Mouse (Mus musculus) layer of hippocampus, adult 8-10 months (tissue): ENCODE data around the gene Map6. TPM values are rescaled to one million over a fixed set of nuclear protein-coding genes. Genes with fewer than 3 reads are reported as not detected.
"Not testable (repeated sequence)": the region's sequence is repeated elsewhere in the genome, so short reads cannot be mapped to it uniquely, and the experiment has no call there.

ENCODE experiments used
- DNase-seq, 2 experiments: peaks; one replicate each; pipeline ENCODE4 v3.0.0; 2022; ENCODE audit warnings: low spot score in 2 of 2
- total RNA-seq, 4 experiments: library from RNA; stranded (reverse); gene quantifications; 2 replicates each; pipeline ENCODE4 v1.2.4; 2022

Map6 gene
- total RNA-seq, 4 experiments from 2014 or later: 101 to 108 (median 106) TPM

GRCm38 (mm10) chr7:99355731-99356131, 88.5 kb downstream of the Map6 start:
- peak; percentile 54 to 56 for DNase-seq

DNA sequence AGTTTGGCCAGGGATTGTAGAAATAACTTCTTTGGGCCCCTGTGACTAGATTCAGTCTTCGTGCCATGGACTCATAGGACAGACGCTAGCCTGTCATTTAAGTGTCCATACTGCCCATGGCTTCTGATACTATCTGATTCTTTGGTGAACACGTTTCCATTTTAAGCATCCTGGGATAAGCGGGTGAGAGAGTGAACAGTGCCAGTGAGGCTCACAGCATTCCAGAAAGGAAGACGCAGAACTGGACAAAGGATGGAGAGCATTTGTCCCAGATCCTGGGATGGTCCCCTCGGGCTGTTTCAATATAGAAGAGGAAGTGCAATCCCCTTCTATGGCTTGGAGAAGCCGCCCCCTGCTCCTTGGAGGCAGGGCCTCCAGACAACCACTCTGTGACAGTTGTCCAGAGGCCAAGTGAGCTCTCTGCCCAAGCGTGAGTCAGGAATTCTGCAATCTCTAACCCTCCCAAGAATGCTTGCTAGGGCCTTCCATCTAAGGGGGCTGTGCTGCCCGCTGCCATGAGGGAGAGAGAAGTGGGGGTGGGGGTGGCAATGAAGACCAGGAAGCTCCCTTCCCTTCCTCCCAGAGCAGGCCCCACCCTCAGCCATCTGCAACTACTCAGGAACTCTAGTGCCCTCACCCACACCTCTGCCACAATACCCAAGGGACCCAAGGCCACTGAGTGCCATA, 89.1 kb downstream of the Map6 start:
- no peak for DNase-seq

DNA sequence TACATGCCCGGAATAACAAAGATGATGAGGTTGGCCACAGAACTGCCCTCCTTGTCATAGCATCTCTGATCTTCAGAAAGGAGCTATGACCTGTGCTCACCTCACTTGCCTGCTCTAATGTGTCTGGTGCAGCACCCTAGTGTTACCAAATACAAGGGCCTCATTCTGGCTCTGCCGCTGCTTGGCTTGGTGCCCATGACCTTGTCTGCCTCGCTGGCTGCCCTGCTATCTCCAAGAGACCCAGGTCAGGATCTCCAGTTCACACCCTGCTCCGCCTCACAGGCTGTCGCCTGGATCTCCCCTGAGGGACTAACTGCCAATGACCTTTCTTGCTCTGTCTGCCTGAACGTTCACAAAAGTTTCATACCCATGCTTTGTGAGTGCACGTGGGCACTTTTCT, 90.0 kb downstream of the Map6 start:
- DNase-seq: no peak

GRCm38 (mm10) chr7:99358371-99358770, 91.1 kb downstream of the Map6 start:
- DNase-seq: no peak

DNA sequence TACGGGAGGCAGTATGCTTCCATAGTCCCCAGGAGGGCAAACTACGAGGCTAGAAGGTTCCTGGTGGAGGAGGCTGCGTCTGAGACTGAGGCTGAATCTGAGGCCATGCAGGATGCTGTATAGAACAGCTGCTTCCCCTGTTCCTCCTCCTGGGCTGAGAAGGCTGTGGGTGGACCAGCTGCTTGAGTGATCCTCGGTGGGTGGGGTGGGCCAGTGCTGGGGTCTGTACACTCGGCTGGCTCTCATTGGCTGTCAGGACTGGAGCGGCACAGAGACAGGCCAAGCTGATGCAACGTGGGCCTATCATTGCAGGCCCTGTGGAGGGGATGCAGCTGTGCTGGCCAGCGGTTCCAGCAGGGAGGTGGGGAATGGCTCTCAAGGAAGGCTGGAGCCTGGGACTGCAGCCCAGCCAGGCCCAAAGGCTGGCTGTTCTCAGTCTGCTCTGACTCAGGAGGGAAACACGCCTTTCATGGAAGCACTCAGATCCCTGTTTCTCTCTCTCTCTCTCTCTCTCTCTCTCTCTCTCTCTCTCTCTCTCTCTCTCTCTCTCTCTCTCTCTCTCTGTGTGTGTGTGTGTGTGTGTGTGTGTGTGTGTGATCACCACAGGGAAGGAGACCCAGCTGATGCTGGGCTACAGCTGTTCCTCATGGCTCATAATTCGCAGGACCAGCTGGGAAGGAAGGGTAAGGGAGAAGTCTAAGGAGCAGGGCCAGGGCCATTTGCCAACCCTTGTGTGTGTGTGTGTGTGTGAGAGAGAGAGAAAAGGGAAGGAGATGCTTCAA, 93.0 kb downstream of the Map6 start:
- peak; percentile 65 to 76 for DNase-seq

GRCm38 (mm10) chr7:99360803-99361414, 93.7 kb downstream of the Map6 start:
- DNase-seq: no peak

DNA sequence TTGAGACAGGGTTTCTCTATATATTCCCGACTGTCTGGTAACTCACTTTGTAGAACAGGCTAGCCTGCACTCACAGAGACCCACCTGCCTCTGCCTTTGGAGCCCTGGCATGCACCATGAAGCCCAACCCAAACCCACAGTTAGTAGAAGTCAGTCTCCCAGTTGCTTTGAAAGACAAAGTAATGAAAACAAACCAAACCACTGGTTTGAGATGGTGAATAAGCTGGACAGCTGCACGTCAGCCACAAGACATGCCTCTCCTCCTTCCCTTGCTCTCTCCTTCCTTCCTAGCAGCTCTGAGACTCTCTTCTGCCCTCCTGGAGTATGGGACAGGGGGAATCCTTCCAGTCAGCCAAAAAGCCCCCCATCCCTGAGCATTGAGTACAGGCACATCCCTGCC, 94.9 kb downstream of the Map6 start:
- DNase-seq: no peak

DNA sequence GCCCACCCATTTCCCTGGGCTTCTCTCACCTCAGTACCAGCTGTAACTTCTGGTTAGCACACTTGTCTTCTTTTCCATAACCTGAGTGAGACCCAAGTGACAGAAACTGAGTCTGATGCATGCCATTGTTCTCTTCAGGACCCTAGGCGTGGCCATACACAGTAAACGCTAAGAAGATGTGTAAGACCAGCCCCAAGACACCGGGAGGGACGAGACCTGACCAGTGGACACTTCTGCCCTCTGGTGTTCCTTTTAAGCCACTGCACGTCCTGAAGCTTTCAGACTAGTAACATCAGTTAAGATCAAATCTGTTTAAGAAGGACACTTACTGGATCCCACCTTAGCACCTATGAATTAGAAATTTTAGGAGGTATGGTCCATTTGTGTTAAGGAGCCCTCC, 97.8 kb downstream of the Map6 start:
- DNase-seq: peak in 1 of 2 experiments; percentile 73

GRCm38 (mm10) chr7:99366716-99367115, 99.5 kb downstream of the Map6 start:
- no peak for DNase-seq

GRCm38 (mm10) chr7:99374325-99374724, 107.1 kb downstream of the Map6 start:
- DNase-seq: not testable (repeated sequence)

- peak in 1 of 2 experiments; percentile 84 for DNase-seq
These were observed 108.2 kb downstream of the Map6 start for GRCm38 (mm10) chr7:99375455-99375854.

DNA sequence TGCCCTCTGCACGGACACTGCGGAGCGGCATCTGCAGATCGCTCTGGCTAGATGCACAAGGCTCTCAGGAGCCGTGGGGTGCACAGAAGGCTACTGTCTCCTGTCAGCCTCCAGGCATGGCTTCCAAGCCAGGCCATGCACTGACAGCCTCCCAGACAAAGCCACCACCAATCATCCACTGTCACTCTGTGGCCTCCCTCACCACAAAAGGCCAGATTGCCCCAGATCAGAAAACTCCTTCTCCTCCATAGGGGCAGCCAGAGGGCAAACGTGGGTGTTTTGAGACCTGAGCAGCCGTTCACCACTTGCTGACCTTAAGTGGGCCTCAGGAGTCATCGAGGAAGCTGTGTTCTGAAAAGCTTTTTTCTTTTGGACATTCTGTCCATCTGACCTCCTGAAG, 111.6 kb downstream of the Map6 start:
- no peak for DNase-seq

DNA sequence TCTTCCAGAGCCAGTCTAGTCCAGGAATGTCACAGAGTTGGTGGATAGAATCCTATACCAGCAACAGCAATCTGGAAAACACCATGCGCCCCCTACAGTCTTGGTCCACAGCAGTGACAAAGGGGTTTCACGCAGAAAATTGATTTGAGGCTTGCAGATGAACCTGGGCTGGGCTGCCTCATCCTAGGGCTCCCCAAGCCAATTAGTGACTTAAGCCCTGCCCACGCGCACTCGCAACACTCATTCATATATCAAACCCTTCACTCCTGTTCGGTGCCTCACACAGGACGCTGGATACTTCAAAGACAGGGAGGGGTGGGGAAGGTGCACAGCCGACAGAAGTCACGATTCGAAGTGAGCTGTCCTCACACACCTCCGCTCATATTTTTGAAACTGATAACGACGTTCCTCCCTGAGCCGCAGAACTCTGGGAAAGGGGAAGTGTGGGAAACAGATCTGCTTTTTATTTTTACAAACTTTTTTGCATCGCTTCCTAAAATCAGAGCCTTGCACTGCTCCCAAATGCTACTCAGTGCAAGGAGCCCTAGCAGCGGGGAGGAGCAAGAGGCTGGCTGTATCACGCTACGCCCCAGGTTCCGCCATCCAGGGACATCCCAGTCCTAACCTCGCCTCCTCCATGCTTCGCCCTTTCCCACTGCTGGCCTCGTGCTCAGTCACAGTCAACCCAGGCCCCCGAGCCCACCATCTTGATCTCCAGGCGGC, 113.4 kb downstream of the Map6 start:
- peak in 1 of 2 experiments; percentile 28 for DNase-seq

GRCm38 (mm10) chr7:99381214-99382087, 114.2 kb downstream of the Map6 start, which contains the start of gene Gdpd5:
Gene Gdpd5 (plus strand): TSS chr7:99381414.
- DNase-seq: peak; percentile 94 to 97

- no peak for DNase-seq
These were observed 115.1 kb downstream of the Map6 start for GRCm38 (mm10) chr7:99382088-99383000.

DNA sequence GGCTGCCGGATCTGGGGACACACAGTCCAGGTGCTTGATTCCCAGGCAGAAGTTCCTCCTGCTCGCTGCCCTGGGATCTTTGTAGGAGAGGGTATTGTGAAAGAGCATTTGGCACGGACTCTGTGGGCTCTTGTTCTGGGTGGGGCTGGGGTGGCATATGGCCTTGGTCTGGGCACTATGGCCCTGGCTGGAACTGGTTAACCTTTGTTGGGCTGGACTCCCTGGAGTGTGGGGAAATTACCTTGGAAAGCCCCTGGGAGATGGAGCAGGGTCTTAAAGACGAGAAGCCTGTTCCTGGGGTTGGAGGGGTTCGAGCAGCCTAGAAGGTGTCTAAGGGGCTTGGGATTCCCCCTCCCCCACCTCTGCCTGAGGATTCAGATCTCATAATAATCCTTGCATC, 116.0 kb downstream of the Map6 start:
- no peak for DNase-seq

DNA sequence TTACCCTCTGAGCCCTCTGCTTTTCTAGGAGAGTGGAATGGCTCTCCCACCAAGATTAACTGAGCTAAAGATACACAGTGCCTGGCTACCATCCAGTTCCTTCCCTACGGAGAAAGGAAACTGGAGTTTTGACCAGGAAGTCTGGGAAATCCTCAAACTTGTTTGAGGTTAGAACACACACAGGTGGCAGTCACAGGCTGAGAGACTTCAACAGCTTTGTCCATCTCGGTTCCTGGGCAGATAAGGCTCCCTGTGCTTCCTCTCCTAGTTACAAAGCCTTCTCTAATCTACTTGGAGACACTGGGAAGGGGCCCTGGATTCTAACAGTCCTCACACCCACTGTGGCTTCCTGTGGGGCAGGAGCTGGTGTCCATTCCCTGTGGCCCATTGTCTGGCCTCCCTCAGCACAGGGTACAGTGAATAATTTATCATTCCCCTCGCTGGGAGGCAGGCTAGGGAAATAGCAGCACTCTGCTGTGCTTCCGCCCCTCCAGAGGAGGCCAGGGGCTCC, 116.9 kb downstream of the Map6 start:
- DNase-seq: no peak

DNA sequence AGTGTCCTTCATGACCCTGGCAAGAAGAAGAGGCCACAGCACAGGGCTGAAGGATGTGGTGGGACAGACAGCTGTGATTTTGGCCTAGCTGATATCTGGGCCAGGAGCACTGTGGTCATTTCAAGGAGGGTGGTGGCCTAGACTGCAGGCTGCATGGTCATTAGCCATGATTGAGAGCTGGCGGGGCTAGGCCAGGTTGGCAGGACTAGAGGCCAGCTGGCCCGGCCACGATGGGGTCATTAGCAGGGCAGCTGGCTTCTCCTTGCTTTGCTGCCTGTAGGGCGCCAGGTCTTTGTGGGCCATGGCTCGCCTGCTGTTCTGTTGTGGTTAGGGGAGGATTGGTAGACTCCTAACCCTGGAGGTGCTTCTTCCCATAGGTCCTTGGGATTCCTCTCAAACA, 118.8 kb downstream of the Map6 start:
- no peak for DNase-seq
